Mouse (Mus musculus) liver, adult 2 months (tissue): ENCODE results near the gene Lrig1. TPM values are rescaled to one million over a fixed set of nuclear protein-coding genes. Genes with fewer than 3 reads are reported as not detected.

ENCODE experiments used
- DNase-seq: peaks from one replicate; pipeline ENCODE4 v3.0.0-alpha.2; 2011; ENCODE audit warnings: low read depth, low spot score; ENCODE audit errors: extremely low read depth
- H3K27ac ChIP-seq: fragments of 200-500 bp; replicated peaks from 2 replicates; pipeline ENCODE4 v1.5.1; 2012; ENCODE audit warnings: low read depth, mild to moderate bottlenecking, control low read depth, inconsistent platforms, low read length; ENCODE audit not compliant: insufficient read depth
- H3K27me3 ChIP-seq: fragments of 200-500 bp; 2 replicates; pipeline ENCODE4 v1.6.1; 2012; ENCODE audit warnings: mild to moderate bottlenecking, moderate library complexity, low read length, inconsistent platforms; ENCODE audit not compliant: control insufficient read depth, insufficient read depth
- H3K36me3 ChIP-seq: fragments of 200-500 bp; 2 replicates; pipeline ENCODE4 v1.6.1; 2012; ENCODE audit warnings: low read length, inconsistent platforms; ENCODE audit not compliant: control insufficient read depth, insufficient read depth
- H3K4me1 ChIP-seq: fragments of 200-500 bp; 2 replicates; pipeline ENCODE4 v1.6.1; 2011; ENCODE audit warnings: low read length; ENCODE audit not compliant: control insufficient read depth, insufficient read depth
- H3K4me3 ChIP-seq: fragments of 200-500 bp; 2 replicates; pipeline ENCODE4 v1.5.1; 2011; ENCODE audit warnings: low read depth, mild to moderate bottlenecking, control low read depth, low read length, moderate library complexity; ENCODE audit not compliant: insufficient read depth
- H3K79me2 ChIP-seq: fragments of 200-500 bp; 2 replicates; pipeline ENCODE4 v1.6.1; 2012; ENCODE audit warnings: inconsistent platforms, mild to moderate bottlenecking, low read length, moderate library complexity; ENCODE audit not compliant: control insufficient read depth, insufficient read depth
- H3K9ac ChIP-seq: fragments of 200-500 bp; 2 replicates; pipeline ENCODE4 v1.6.1; 2012; ENCODE audit warnings: low read depth, mild to moderate bottlenecking, control low read depth, inconsistent platforms, low read length
- CTCF ChIP-seq: fragments of 200-500 bp; IDR thresholded peaks from 2 replicates; pipeline ENCODE4 v1.5.1; 2011; ENCODE audit warnings: low read depth, low read length, control low read depth
- POLR2A ChIP-seq: fragments of 200-500 bp; IDR thresholded peaks from 2 replicates; pipeline ENCODE4 v1.6.1; 2011; ENCODE audit warnings: low read length, control low read depth; ENCODE audit not compliant: insufficient read depth; ENCODE audit errors: extremely low read depth
- WGBS: fragments of 180-500 bp; shearing (Covaris S2); methylation state at CpG from one replicate; pipeline ENCODE4 v1.1.7; 2018; 5-methylcytosine and 5-hydroxymethylcytosine counted together
- polyA plus RNA-seq: library from polyadenylated mRNA; depleted of rRNA; stranded (reverse); fragments of >200 nt; gene quantifications from 2 replicates; pipeline ENCODE4 v1.2.3, GENCODE M21; 2012; rRNA removed
- total RNA-seq: library from RNA; depleted of rRNA; stranded (reverse); fragments of >200 nt; gene quantifications from 2 replicates; pipeline ENCODE4 v1.2.3, GENCODE M21; 2014; rRNA removed

Lrig1 gene
- total RNA-seq, result 12.4 and 13.3 TPM in 2 replicates
- 12.9 and 14.8 TPM in 2 replicates for polyA plus RNA-seq

GRCm38 (mm10) chr6:94700067-94700491 is at the start of gene Lrig1:
Gene Lrig1, minus strand, starts transcription at chr6:94700158.
- Histone ChIP-seq H3K36me3 (no peaks in the 10 kb centered on the region), H3K4me1 (peaks cover 28% of the 10 kb centered on the region), H3K9ac (peak within 1 kb of the TSS; percentile 98), H3K4me3 (peak within 1 kb of the TSS; percentile 80), H3K79me2 (peaks cover 22% of the 10 kb centered on the region), H3K27ac (peak within 1 kb of the TSS; percentile 61), H3K27me3 (no peaks in the 10 kb centered on the region)
- TF ChIP-seq POLR2A, result peak; percentile 96
- TF ChIP-seq CTCF, result no peak
- peak; percentile 92 for DNase-seq
- WGBS, result under 1% methylated on average over 40 of the region's 40 CpGs

GRCm38 (mm10) chr6:94749626-94750025 is 49.7 kb upstream of the Lrig1 start:
- 89% methylated on average over 3 of the region's 3 CpGs for WGBS
- TF ChIP-seq POLR2A, result no peak
- TF ChIP-seq CTCF, result no peak
- H3K4me1 ChIP-seq, result no peaks in the 10 kb centered on the region
- H3K9ac ChIP-seq, result no peak overlapping the region
- no peak overlapping the region for H3K4me3 ChIP-seq
- H3K79me2 ChIP-seq, result no peaks in the 10 kb centered on the region
- H3K36me3 ChIP-seq, result no peaks in the 10 kb centered on the region
- no peak for DNase-seq
- H3K27me3 ChIP-seq, result no peaks in the 10 kb centered on the region
- H3K27ac ChIP-seq, result no peak overlapping the region

- TF ChIP-seq POLR2A (no peak), CTCF (no peak)
- Histone ChIP-seq H3K79me2 (no peaks in the 10 kb centered on the region), H3K27me3 (no peaks in the 10 kb centered on the region), H3K4me1 (no peaks in the 10 kb centered on the region), H3K27ac (no peak overlapping the region), H3K4me3 (no peak overlapping the region), H3K9ac (no peak overlapping the region), H3K36me3 (no peaks in the 10 kb centered on the region)
- WGBS, result 71% methylated on average over 7 of the region's 7 CpGs
- no peak for DNase-seq
These were observed 48.4 kb upstream of the Lrig1 start for GRCm38 (mm10) chr6:94748361-94748760.

- DNase-seq, result no peak
- 76% methylated on average over 14 of the region's 14 CpGs for WGBS
- Histone ChIP-seq H3K4me1 (no peaks in the 10 kb centered on the region), H3K27me3 (no peaks in the 10 kb centered on the region; the same call in 1 of the 2 replicates), H3K4me3 (no peak overlapping the region), H3K9ac (no peak overlapping the region), H3K36me3 (no peaks in the 10 kb centered on the region), H3K27ac (no peak overlapping the region), H3K79me2 (no peaks in the 10 kb centered on the region)
- TF ChIP-seq POLR2A, result no peak
- no peak for TF ChIP-seq CTCF
These were observed 40.3 kb upstream of the Lrig1 start for GRCm38 (mm10) chr6:94740117-94740729.

- H3K27me3 ChIP-seq, result no peaks in the 10 kb centered on the region; the same call in 1 of the 2 replicates
- no peak for DNase-seq
- H3K4me3 ChIP-seq, result no peak overlapping the region
- H3K27ac ChIP-seq, result no peak overlapping the region
- H3K4me1 ChIP-seq, result no peaks in the 10 kb centered on the region
- no peak overlapping the region for H3K9ac ChIP-seq
- H3K79me2 ChIP-seq, result no peaks in the 10 kb centered on the region
- H3K36me3 ChIP-seq, result no peaks in the 10 kb centered on the region
- 70% methylated on average over 3 of the region's 3 CpGs for WGBS
- TF ChIP-seq POLR2A (no peak), CTCF (no peak)
These were observed 38.7 kb upstream of the Lrig1 start for GRCm38 (mm10) chr6:94738647-94739046.

- TF ChIP-seq POLR2A, result no peak
- TF ChIP-seq CTCF, result no peak
- Histone ChIP-seq H3K4me3 (no peak overlapping the region), H3K36me3 (no peaks in the 10 kb centered on the region), H3K9ac (no peak overlapping the region), H3K27me3 (no peaks in the 10 kb centered on the region; the same call in 1 of the 2 replicates), H3K27ac (no peak overlapping the region), H3K79me2 (no peaks in the 10 kb centered on the region), H3K4me1 (peaks cover 4% of the 10 kb centered on the region; the same call in 1 of the 2 replicates)
- no peak for DNase-seq
- 64% methylated on average over 5 of the region's 5 CpGs for WGBS
These were observed 33.9 kb upstream of the Lrig1 start for GRCm38 (mm10) chr6:94733878-94734277.
